Mouse (Mus musculus) spleen, postnatal 4 days (tissue): ENCODE results near the gene Mapk3.
"Not testable (repeated sequence)": the region's sequence is repeated elsewhere in the genome, so short reads cannot be mapped to it uniquely, and the experiment has no call there.

Experiments used
- DNase-seq, 2 experiments: peaks; one replicate each; pipeline ENCODE4 v3.0.0; 2022; ENCODE audit warnings: low spot score in 2 of 2

The Mapk3 gene

DNA sequence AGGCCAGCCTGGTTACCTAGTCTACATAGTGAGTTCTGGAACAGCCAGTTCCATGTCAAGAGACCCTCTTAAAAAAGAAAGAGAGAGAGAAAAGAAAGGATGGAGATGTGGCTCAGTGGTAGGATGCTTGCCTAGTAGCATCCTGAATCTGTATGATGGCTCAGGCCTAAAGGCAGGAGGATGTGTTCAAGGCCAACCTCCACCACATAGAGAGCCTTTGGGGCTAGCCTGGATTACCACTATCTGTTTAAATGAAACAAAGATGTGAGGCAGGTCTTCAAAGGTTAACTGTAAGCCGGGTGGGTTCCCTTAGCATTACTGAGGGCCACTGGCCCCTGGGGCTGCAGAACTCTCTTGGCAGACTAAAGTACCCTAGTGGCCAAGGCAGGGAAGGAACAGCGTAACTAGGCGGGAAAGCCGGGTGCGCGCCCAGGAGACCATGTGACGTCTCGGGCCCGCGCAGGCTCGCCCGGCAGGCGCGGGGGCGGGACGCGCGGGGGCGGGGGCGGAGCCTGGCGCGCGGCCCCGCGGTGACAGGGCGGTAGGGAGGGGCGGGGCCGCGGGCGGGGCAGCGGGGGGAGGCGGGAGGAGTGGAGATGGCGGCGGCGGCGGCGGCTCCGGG is at the start of gene Mapk3:
TSS of gene Mapk3 (plus strand) at position 552 of the 622 bp plus-strand sequence.
- DNase-seq = peak; percentile 92 to 94

- no peak for DNase-seq
Observed at GRCm38 (mm10) chr7:126710266-126710665, 49.1 kb upstream of the Mapk3 start.

GRCm38 (mm10) chr7:126711910-126712309 is 47.5 kb upstream of the Mapk3 start:
- no peak for DNase-seq

DNA sequence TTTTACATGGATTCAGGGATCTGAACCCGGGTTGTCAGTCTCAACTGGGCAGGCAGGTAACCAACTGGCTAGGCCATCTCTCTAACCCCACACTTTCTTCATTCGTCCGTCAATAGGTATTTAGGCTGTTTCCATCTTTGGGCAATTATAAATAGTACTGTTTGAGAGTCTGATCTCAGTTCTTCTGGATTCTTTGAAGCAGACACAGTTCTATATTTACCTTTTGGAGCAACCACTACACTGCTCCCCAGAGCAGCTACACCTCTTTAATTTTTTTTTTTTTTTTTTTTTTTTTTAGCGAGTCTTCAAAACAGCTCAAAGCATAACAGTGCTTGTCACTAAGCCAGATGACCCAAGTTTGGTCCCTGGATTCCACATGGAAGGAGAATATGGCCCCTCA is 43.7 kb upstream of the Mapk3 start:
- DNase-seq = no peak

- no peak for DNase-seq
Observed at GRCm38 (mm10) chr7:126717566-126717965, 41.8 kb upstream of the Mapk3 start.

GRCm38 (mm10) chr7:126718787-126719337 is 40.5 kb upstream of the Mapk3 start:
- no peak for DNase-seq

- no peak for DNase-seq
Observed at GRCm38 (mm10) chr7:126721635-126722034, 37.8 kb upstream of the Mapk3 start.

DNA sequence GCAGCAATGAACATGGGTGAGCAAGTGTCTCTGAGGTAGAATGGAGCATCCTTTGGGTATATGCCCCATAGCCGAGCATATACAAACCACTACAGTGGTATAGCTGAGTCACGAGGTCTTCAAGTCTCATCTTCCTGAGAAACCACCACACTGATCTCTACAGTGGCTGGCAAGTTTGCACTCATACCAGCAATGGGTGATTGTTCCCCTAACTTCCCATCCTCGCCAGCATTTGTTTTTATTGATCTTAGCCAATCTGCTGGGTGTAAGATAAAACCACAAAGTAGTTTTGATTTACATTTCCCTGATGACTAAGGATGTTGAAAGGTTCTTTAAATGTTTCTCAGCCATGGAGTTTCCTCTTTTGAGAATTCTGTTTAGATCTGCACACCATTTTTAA is 34.3 kb upstream of the Mapk3 start:
- DNase-seq = no peak

DNA sequence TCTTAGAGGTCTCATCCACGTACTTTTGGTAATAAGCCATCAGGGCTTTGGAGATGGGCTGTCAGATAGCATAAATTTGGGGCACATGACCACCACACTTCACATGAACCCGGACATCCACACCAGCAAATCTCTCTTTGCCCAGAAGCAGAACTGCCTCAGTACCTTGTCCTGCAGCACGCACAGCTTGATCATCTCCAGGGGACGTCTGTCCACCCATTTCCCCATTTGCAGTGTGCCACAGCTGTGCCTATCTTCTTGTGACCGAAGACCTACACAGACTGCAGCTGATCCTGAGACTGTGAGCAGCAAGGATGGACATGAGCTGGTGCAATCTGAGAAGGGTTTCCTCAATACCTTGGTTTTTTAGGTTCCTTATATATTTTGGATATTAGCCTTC is 33.7 kb upstream of the Mapk3 start:
- no peak for DNase-seq

DNA sequence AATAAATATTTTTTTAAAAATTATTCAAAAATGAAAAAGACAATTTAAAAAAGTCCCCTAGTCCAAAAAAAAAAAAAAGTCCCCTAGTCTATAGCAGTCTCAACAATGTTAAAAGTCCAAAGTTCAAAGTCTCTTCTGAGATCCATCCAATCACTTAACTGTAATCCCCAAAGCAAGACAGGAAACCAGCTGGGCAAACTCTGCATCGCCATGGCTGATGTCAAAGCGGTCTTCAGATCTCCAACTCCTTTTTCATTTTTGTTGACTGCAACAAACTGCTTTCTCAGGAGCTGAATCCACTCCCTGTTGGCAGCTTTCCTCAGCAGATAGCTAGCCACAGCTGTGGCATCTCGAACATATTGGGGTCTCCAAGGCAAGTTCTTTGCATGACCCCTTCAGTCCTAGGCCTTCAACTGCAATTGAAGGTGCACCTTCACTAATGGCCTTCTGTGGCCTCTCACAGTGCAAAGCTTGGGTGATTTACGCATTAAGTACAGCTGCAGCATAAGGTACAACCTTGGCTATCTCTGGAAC is 29.1 kb upstream of the Mapk3 start:
- not testable (repeated sequence) for DNase-seq

- no peak for DNase-seq
Observed at GRCm38 (mm10) chr7:126736122-126736521, 23.3 kb upstream of the Mapk3 start.

GRCm38 (mm10) chr7:126739551-126739950 is 19.9 kb upstream of the Mapk3 start:
- no peak for DNase-seq

DNA sequence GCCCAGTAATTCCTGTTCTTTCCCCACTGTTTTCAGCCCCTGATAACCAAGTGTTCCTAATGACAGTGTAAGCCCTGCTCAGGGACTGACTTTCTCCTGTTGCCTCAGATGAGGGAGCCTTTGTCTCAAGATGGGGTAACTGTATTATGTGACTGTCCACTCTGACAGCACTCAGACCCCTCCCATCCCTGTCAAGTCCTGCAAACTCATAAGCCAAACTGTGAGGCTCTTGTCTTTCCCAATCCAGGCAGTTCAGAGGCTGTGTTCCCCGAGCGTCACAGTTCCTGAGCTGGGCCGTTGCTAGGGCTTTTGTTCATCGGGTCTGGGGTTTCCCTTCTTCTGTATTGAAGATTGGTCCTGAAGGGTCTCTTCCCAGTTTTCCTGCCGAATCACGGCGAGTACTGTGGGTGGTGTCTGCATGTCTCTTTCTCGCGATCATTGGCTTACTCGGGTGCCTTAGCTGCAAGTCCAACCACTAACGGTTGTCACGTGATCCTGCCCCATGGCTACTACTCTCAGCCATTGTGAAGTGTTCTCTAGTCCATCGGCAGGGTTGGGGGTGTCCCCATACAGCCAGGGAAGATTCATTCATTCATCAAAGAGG is 19.2 kb upstream of the Mapk3 start:
- DNase-seq = no peak

DNA sequence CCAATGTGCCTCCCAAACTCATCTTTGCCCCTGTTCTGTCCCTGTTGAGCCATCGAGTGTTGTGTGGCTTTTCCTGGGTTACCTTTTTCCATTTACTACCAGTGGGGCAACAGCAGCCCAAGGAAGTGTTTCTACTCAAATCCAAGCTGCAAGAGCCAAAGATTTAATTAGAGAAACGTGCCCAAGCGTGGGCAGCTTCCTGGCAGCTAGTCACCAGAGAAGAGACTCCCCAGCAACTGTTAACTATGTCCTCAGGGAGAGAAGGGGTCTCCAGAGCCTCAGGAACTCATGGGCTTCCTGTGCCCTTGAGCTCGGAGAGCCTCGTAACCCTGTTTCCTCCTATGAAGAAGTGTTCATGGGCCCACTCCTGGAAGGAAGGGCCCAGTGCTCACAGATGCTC is 18.4 kb upstream of the Mapk3 start:
- no peak for DNase-seq

GRCm38 (mm10) chr7:126741452-126741851 is 17.9 kb upstream of the Mapk3 start:
- no peak for DNase-seq

- no peak for DNase-seq
Observed at GRCm38 (mm10) chr7:126741964-126742482, 17.4 kb upstream of the Mapk3 start.

DNA sequence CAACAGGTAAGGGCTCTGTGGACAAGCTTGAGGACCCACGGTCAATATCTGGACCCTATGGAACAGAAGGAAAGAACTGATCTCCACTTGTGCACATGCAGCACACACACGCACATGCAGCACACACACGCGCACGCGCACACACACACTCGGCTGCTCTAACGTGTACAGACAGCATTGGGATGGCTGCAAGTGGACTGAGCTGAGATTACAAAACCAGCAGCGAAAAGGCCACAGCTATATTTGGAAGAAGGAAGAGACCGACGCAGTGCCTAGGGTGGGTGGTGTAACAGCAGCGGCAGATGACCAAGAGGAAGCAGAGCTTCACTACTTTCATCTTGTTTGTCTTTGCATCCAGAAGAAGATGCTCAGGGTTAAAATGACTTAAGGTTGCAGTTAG is 13.3 kb upstream of the Mapk3 start:
- DNase-seq = peak in 1 of 2 experiments; percentile 51

DNA sequence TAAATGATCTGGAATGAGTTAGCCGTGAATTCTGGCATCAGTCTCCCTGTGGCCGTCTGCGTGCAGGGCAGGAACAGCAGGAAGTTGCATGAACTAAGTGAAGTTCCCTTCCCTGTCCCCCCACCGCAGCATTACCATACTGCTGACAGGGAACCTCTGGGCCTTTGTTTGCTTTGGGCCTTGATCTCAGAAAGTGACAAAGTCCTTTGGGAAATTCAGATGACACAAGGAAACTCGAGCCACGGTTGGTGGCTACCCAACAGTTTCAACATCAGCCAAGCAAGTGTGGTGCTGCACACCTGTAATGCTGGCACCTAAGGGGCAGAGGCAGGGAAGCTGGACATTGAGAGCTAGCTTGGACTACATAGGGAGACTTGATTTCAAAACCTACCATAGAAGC is 12.6 kb upstream of the Mapk3 start:
- DNase-seq = peak in 1 of 2 experiments; percentile 28

DNA sequence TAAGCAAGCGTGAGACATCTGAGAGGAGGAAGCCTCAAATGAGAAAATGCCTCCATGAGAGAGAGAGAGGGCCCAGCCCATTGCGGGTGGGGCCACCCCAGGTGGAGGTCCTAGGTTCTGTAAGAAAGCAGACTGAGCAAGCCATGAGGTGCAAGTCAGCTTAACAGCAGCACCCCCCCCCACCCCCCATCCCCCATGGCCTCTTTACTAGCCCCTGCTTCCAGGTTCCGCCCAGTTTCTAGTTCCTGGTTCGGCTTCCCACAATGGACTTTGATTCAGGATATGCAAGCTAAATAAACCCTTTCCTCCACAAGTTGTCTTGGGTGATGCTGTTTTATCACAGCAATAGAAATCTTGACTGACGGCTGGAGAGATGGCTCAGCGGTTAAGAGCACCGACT is 10.6 kb upstream of the Mapk3 start:
- DNase-seq = no peak

- DNase-seq = no peak
Observed at GRCm38 (mm10) chr7:126749582-126750343, 9.6 kb upstream of the Mapk3 start.

- peak; percentile 70 to 83 for DNase-seq
Observed at GRCm38 (mm10) chr7:126754866-126755265, 4.5 kb upstream of the Mapk3 start.

DNA sequence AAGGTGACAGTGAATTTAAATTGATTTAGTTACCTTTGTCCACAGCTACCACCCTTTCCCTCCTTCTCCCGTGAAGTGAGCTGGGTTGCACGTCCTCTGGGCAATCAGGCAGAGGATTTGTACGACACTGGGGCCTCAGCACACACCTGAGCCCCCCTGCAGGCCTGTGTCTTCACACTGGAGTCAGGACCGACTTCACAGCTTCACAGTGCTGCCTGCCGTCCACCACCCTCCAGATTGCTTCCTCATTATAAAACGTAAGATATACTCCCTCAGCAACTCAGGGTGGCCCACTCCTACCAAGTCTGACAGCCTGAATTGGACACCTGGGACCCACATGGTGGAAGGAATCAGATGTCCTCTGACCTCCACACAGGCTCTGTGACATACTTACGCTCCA is 862 bp upstream of the Mapk3 start:
- no peak for DNase-seq
